Mouse (Mus musculus) layer of hippocampus, postnatal 14 days (tissue): ENCODE data around the gene Cdc14b. TPM values are rescaled to one million over a fixed set of nuclear protein-coding genes. Genes with fewer than 3 reads are reported as not detected.

Experiments used
- DNase-seq, 2 experiments: peaks; one replicate each; pipeline ENCODE4 v3.0.0; 2021 to 2022; ENCODE audit warnings: low spot score in 2 of 2, mixed read lengths in 1 of 2
- total RNA-seq, 2 experiments: library from RNA; stranded (reverse); gene quantifications; 2 replicates each; pipeline ENCODE4 v1.2.3; 2021

The Cdc14b gene
- total RNA-seq, 2 experiments from 2014 or later: 4.8 to 5.6 TPM

GRCm38 (mm10) chr13:64180300-64180699, 94.8 kb downstream of the Cdc14b start:
- no peak for DNase-seq

GRCm38 (mm10) chr13:64178746-64179652, 96.1 kb downstream of the Cdc14b start:
- no peak for DNase-seq

DNA sequence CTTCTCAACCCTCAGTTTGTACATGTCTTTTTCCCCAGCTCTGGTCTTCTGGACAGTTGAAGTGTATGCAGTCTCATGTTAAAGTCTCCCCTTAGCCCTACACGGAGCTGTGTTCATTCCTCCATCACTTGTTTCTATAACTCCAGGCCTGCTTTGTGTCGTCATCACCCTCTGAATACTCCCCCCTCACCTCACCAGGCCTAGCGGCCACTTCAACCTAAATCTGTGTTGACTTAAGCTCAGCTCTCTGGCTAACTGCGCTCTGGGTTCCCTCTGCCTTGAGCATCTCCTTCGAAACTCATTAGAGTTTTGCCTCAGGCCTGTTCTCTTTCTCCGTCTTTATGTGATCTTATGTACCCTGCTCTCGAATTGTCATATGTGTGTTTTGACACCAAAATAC, 97.1 kb downstream of the Cdc14b start:
- no peak for DNase-seq

GRCm38 (mm10) chr13:64169746-64170145, 105.3 kb downstream of the Cdc14b start:
- DNase-seq: no peak

GRCm38 (mm10) chr13:64163147-64163715, 111.9 kb downstream of the Cdc14b start:
- no peak for DNase-seq

DNA sequence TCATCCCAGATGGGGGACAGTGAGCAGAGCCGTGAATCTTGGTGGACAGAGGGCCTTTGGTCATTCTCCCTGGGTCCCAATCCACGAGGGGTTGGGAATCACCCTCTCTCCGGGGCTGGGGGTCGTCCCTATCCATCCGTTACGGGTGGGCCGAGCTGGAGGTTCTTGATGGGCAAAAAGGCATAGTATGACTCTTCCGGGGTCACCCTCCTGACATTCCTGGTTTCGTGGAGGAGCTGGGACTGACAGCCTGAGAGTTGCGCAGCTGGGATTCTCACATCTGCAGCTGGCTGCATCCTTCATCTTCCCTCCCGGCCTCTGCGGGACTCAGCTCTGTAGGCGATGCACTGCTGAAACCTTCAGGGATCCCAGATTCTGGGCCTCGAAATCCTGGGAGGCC, 112.5 kb downstream of the Cdc14b start:
- no peak for DNase-seq

DNA sequence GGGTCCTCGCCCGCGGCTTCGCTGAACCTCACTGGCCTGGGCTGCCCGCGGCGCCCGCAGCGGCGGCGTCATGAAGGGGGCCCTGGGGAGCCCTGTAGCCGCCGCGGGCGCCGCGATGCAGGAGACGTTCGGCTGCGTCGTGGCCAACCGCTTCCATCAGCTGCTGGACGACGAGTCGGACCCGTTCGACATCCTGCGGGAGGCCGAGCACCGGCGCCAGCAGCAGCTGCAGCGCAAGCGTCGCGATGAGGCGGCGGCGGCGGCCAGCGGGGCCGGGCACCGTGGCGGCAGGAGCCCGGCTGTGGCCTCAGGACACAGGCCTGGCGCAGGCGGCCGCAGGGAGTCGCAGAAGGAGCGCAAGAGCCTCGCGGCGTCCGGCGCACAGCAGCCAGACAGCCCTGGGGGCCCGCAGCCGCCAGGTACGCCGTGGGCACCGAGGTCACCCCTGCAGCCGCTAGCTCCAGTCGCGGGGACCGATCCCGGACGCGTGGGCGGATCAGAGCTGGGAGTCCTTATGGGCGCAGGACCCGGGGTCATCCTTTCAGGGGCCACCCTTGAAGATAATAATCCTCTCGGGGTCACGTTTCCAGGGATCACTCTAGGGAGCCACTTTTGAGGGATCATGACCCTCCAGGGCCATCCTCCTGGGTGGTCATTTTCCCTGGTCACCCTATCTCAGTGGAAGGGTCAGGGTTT, 113.0 kb downstream of the Cdc14b start:
- peak in 1 of 2 experiments; percentile 28 for DNase-seq

DNA sequence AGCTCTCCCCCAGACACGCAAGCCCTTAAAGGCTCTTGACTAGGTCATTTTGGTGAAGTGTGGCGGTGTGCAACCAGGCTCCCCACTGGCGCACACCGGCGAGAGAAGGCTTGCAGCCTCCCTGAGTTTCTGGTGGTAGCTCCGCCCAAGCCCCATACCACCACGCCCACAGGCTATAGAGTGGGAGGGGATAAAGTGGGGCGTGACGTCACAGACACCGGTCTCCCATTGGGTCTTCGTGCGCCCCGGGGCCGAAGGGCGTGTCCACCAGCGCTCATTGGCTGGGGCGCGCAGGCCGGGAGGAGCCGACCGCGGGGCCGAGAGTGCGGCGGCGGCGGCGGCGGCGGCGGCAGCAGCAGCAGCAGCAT, 113.6 kb downstream of the Cdc14b start, which contains the start of gene Habp4:
TSS of gene Habp4 (plus strand) at position 277 of the 368 bp plus-strand sequence.
- peak; percentile 96 to 98 for DNase-seq

- no peak for DNase-seq
Measured at GRCm38 (mm10) chr13:64156966-64157365, 118.1 kb downstream of the Cdc14b start.

DNA sequence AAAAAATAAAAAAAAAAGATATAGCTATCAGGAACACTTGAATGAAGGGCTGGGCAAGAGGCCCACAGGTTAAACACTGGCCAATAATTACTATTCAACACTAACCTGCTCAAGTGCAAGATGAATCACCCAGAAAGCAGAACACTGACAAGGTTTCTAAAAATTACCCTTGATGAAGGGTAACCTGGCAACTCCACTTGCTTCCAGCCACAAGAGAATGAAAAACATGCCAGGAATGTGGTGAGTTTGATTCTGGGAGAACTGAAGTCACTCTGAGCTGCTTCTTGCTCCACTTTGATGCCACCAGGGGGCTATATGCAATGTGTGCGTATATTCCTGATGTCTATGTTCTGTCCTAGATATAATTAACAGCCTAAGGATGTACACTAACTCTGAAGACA, 119.9 kb downstream of the Cdc14b start:
- DNase-seq: no peak

- no peak for DNase-seq
Measured at GRCm38 (mm10) chr13:64154651-64155050, 120.4 kb downstream of the Cdc14b start.

GRCm38 (mm10) chr13:64153751-64154267, 121.3 kb downstream of the Cdc14b start:
- peak in 1 of 2 experiments; percentile 22 for DNase-seq

DNA sequence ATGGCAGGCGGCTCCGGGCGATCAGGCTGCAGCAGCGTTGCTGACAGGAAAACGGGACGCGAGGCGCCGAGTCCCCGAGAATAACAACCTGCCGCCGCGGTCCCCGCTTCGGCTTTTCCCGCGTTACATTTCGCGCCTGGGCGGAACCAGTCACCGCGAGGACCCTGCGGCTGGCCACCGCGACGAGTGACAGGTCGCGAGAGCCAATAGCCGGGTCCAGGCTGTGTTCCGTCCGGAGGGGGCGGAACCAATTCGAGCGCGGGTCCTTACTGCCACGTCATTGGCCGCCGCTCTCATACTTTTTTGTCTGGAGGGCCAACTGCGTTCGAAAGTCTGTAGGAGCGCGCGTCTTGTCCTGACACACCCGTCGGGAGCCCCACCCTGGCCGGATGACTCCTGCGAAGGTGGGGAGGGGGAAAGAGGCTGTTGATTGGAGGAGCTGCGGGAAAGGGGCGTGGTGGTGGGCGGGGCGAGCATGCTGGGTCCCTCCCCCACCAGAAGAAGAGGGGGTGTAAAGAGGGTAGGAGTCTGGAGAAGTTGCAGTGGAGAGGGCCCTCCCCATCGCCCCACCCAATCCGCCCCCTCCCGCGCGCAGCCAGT, 121.9 kb downstream of the Cdc14b start, which contains the start of gene Zfp367:
TSS of gene Zfp367 (minus strand) at position 120 of the 600 bp plus-strand sequence.
- peak; percentile 96 for DNase-seq

DNA sequence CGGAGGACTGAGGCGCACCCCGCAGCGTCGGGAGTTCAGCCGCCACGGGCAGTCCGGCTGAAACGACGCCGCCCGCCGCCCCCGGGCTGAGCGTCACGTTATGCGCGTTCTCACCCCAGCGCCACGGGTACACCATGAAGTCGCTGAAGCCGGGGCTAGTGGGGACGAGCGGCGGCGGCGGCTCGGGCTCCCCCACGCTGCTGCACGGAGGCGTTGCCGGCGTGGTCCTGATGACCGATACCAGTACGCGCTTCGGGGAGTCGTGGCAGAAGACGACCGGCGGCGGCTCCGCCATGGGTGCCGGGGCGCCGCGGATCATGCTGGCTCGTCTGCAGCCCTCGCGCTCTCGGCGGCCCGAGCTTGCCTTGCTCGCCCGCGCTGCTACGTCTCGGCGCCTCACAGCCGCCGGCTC, 122.4 kb downstream of the Cdc14b start:
- no peak for DNase-seq

DNA sequence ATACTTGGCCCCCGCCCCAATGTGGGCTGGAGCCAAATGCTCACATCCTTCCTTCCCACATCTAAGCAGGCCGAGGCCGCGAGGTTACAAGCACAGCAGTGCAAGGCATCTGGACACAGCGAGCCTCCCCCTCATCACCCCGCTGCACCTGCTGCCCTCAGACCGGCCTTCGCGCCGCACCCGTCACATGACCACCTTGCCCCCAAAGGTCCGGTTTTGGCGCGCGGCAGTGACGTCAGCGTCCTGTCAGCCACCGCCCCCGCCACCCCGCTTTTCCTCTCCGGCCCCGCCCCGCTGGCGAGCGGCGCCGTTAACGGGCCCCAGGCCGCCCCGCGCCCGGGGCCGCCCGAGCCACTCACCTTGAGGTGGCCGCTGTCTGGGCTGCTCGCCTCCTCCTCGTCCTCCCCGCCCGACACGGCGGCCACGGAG, 122.8 kb downstream of the Cdc14b start:
- DNase-seq: peak; percentile 70 to 75

GRCm38 (mm10) chr13:64150121-64150520, 125.0 kb downstream of the Cdc14b start:
- no peak for DNase-seq

Other genes with a start within 250 kb of the Cdc14b start
- not detected for gene Hsd17b3, start 186.1 kb downstream of the Cdc14b start, total RNA-seq
- under 1 TPM; 0.74 to 0.85 TPM for gene Slc35d2, start 145.9 kb downstream of the Cdc14b start, total RNA-seq
- 10 to 100 TPM in 1 of 2 experiments, 1 to 10 TPM in 1; 9.7 to 10.2 TPM for gene Zfp367, start 122.1 kb downstream of the Cdc14b start, total RNA-seq
- gene Habp4, start 113.5 kb downstream of the Cdc14b start, total RNA-seq: 100 to 1,000 TPM; 141 to 146 TPM
- 10 to 100 TPM; 14.0 to 14.2 TPM for gene Aaed1, start 37.4 kb upstream of the Cdc14b start, total RNA-seq
- 100 to 1,000 TPM; 161 to 178 TPM for gene Ctsl, start 95.6 kb upstream of the Cdc14b start, total RNA-seq
- 10 to 100 TPM in 1 of 2 experiments, 1 to 10 TPM in 1; 8.5 to 11.2 TPM for gene Cdk20, start 157.0 kb upstream of the Cdc14b start, total RNA-seq
- not detected for gene Fam240b, start 222.5 kb upstream of the Cdc14b start, total RNA-seq